Mouse (Mus musculus) ZHBTc4 (cell line): ENCODE measurements at regions not wholly inside any gene's neighbourhood (a gene's known extent, or its start where the extent isn't known, plus 50 kb on each side); places are given as distances from the start of the nearest gene placed in this dataset.

ENCODE experiments used
- DNase-seq: peaks from one replicate; pipeline ENCODE4 v3.0.0-alpha.2; 2011; ENCODE audit warnings: low read depth, low spot score

DNA sequence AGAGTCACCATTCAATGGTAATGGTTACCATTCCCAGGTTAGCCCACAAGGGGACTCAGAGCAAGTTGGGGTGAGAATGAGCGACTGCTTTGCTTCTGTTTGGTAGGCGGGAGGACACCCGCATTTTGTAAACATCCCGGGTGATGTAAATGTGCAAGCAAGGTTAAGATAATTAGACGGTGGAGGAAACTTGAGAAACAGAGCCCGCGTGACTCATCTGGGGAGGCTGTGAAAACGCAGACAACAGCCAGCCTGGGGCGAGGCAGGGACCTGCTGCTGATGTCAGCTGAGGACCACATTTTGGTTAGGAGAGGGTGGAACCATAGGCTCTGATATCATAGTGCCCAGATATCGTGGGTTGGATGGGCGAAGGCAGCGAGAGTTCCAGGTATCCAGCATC lies 52.6 kb upstream of the Zbtb40 start:
- no peak for DNase-seq

DNA sequence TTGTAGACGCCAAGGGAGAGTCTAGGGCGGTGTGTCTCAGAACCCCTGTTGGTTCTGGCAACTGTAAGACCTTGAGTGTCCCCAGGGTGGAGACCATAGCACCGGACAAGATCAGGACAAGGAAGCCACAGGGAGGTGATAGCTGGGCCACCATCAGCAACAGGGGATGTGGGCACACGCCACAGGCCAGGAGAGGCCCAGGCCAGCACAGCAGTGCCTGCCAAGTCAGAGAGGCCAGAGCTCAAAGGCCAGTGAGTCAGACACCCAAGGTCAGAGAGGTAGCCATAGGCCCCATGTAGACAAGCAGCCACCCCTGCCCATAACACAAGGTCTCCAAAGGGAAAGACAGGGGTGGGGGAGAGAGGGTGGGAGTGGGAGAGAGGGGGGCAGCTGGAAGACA lies 52.2 kb upstream of the Zbtb40 start:
- DNase-seq, result no peak
